Mouse (Mus musculus): ENCODE measurements around the gene Slc38a3.
A peak's percentile ranks its signal among the peaks of the same experiment; 100 is the strongest.

The Slc38a3 gene

GRCm38 (mm10) chr9:107663525-107663924 is 5.8 kb downstream of the Slc38a3 start:
- DNase-seq: no peak

GRCm38 (mm10) chr9:107662342-107662741 is 7.0 kb downstream of the Slc38a3 start:
- no peak for DNase-seq

DNA sequence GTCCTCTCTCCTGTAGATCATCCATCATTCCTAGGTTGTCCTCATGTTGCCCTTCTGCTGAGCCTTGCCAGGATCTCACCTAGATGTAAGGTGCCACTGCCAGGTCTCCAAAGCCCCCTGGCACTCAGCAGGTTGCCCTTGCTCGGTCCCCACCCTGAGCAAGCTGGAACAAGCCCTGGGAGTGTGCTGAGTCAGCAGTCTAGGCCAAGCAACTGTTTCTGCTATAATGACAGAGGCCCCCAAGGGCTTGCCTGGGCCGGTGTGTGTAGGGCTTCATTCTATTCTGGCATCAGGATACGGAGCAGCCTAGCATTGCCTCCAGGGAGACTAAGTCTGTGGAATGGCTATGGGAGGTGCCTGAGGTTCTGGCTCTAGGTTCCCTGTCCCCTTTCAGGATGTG is 8.6 kb downstream of the Slc38a3 start:
- no peak for DNase-seq

DNA sequence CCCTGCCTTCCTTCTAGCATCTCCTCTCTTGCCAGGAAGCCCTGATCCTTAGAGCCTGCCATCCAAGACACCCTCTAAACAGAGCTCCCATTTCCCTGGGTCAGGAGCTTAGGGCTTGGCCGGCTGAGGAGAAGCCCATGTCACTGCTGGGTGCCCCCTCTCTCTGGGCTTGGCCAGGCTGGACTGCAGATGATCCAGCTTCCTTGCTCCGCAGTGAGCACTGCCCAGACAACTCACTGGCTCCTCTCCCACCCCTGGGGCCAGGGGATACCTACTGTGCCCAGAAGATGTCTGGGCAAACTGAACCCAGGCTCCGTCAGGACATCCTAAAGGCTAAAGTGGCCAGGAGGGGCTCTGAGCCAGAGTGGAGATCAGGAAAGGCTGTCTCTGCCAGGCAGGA is 9.4 kb downstream of the Slc38a3 start:
- no peak for DNase-seq

DNA sequence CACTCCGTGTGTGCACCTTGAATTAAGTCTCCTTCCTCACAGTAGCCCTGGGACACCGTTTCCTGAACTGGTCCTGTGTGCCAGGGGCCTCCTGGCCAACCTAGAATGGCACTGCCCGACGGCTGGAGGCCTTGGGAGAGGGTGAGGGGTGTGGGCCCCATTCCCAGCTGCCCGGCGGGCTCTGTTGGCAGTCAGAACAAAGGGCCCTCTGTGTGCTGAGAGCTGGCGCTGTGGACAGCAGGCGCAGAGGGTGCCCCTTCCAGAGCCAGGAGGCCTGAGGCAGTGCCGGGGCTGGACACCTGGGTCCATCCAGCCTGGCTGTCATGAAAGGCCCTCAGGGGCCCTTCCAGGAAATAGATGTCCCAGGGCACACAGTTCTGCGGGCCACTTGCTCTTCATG is 9.8 kb downstream of the Slc38a3 start:
- DNase-seq: peak; percentile 54

DNA sequence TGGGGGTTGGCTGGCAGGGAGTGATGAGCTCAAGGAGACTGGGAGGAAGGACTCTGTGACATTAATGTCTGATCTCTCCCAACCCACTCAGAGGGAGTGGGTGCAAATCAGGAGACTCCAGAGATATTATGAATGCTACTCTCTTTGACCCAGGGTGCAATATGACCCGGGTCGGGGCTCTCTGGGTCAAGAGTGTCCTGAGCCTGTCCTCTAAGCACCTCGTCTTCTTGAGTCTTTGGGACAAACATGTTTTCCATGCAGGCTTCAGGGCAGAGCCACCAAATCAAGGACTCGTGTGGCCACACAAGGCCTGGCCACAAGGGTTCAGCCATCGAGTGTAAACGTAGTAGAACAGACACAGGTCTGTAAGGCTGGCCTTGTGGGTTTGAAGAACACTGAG is 11.2 kb downstream of the Slc38a3 start:
- DNase-seq: no peak

- DNase-seq: no peak
Measured at GRCm38 (mm10) chr9:107657144-107657543, 12.2 kb downstream of the Slc38a3 start.

GRCm38 (mm10) chr9:107654585-107654984 is 14.7 kb downstream of the Slc38a3 start:
- DNase-seq: no peak

- no peak for DNase-seq
Measured at GRCm38 (mm10) chr9:107653474-107653873, 15.9 kb downstream of the Slc38a3 start.

GRCm38 (mm10) chr9:107650708-107651481 is 18.4 kb downstream of the Slc38a3 start:
- no peak for DNase-seq

GRCm38 (mm10) chr9:107650225-107650624 is 19.1 kb downstream of the Slc38a3 start:
- DNase-seq: no peak

DNA sequence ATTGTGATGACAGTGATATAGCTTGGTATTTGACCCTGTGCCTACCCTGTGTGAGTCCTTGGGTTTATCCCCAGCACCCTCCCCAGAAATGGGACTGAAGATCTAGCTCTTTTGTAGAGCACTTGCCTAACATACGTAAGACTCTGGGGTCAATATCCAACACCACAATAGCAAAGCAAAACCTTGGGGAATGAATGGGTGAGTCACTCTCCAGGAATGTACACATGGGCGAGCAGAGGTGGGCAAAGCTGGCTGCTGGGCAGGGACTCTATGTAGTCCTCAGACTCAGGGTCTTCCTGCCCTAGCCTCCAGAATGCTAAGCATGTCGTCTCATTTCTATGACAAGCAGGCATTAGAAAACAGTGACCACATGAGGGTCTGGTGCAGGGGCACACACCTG is 20.6 kb downstream of the Slc38a3 start:
- DNase-seq: no peak

DNA sequence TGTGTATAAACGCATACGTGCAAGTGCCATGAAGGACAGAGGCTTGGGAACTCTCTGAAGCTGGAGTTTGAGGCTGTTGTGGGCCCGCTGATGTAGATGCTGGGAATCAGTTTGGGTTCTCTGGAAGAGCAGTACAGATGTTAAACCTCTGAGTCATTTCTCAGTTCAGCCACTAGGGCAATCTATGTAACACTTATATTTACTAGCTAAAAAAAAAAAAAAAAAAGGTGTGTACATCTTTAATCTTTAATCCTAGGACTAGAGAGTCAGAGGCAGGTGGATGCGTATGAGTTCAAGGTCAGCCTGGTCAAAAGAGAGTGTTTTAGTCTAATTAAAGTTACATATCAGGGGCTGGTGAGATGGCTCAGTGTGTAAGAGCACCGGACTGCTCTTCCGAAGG is 22.4 kb downstream of the Slc38a3 start:
- no peak for DNase-seq

DNA sequence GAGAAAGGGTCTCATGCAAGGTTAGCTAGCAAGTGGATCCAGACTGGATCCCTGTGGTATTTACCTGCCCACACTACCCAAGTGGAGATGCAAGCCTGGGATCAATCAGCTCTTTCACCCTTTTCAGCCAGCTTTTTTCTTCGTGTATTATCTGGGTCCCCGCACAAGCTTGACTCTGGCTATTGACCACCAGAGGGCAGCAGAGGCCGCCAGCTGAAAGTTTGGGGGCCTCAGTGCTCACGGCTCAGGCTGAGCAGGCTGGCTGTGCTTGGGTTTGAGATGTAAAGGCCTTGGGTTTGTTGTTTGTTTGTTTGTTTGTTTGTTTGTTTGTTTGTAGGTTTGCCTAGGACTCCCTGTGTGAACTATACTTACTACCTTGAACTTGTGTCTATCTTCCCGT is 23.8 kb downstream of the Slc38a3 start:
- peak; percentile 79 for DNase-seq

GRCm38 (mm10) chr9:107645153-107645510 is 24.2 kb downstream of the Slc38a3 start:
- DNase-seq: no peak

DNA sequence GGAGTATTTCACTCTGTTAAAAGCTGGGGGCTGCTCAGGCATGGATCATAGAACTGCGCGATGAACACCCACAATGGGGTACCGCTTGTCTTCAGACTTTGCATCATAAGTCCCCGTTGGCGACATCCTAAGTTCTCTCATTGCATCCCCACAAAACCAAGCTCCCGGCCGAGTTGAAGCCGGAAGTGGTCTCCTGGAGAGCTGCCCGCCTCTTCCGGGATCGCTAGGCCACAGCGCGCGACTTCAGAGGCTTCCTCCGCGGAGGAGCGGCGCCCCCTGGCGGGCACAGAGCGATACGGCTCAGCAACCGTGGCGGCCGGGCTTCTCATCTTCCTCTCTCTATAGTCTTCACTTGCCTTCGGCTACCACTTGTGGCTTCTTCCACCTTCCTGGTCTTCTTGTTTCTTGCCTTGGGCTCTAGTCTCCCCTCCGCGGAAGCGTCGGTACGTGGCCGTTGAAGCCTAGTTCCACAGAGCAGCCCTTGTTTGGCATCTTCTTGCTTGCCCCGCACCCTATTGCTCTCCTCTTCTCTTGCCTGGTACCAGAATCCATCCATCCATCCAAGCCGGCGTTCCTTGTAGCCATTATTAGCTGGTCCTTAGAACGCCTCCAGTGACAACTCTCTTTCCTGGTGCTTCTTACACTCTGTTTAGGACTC is 24.7 kb downstream of the Slc38a3 start:
- DNase-seq: peak; percentile 95

GRCm38 (mm10) chr9:107643544-107644214 is 25.7 kb downstream of the Slc38a3 start:
- DNase-seq: no peak

DNA sequence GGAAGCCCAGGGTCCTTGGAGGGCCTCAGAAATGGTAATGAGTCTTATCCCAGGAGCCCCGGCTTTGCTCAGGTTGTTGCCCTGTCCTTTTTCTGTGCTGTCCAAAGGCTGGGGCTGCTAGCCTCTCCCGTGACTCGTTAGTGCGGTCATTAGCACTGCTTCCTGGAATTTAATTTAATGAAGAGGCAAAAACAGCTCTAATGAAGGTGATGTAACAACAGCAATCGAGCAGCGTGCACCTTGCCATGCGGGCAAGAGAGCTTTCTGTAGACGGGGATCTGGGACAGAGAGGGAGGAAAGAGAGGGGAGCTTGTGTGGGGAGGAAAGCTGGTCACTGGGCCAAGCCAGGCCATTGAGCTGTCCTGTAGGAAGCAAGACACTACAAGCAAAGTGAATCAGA is 27.7 kb downstream of the Slc38a3 start:
- DNase-seq: no peak

GRCm38 (mm10) chr9:107640257-107640772 is 29.0 kb downstream of the Slc38a3 start:
- no peak for DNase-seq

DNA sequence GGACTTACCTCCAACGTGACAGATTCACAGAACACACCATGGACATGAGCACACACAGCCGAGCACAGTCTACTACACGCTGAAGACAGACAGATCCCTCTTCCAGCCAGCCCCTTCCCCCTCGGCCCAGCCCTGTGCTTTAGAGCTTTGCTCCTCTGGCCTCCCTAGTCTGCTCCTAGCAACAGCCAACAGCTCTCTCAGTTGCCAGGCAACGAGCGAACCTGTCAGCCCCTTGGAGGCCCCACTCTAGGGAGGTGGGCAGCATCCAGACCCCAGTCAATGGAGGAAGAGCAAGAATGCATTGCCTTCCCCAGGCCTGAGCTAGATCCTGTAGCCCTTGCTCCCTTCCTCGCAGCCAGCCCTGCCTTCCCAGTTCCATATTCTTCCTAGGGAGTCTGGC is 32.3 kb downstream of the Slc38a3 start:
- no peak for DNase-seq

GRCm38 (mm10) chr9:107635279-107636028 is 33.9 kb downstream of the Slc38a3 start, which contains the start of gene Gnai2:
Gene Gnai2, minus strand, starts transcription at chr9:107635367.
- DNase-seq: peak; percentile 87

- no peak for DNase-seq
Measured at GRCm38 (mm10) chr9:107634406-107635278, 34.7 kb downstream of the Slc38a3 start.
